Comparison of ENCODE assay signal across 10 mouse cellular contexts in the genomic region with DNA sequence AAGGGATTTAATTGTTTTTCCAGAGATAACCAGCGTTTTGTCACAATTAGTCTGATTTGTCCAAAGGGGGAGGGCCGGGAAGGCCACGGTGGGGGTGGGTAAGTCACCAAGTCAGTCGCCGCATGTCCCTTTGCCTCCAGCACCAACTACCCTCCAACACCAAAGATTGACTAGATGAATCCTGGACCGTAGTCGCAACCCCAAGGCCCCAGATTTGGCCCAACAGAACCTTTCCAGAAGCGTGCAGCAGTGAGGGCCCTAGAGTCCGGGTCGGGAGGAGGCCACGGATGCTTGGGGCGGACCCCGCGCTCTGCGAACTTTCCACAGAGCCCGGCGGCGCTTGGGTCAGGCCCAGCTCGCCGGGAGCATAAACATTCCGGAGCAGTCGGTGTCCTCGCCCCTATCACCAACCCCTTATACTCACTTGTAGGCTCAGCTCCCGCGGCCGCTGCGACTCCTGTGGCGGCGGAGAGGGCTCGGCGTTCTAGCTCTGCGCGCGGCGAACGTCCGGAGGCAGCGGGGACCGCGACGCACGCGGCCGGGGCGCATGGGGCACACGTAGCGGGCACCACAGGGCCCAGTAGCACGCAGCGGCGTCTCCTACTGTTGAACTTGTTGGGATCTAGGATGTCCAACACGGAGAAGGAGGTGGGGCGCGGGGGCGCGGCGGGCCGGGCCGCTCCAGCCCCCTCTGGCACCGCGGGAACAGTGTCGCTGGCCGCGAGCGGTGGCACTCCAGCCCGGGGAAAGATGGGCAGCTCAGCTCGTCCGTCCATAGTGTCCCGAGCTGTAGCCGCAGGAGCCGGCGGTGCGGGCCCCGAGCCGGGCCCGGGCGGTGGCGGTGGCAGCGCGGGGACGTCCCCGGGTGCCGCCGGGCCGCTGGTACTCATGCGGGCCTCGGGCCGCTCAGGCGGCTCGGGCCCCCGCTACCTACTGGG. TPM values are rescaled to one million over a fixed set of nuclear protein-coding genes. Genes with fewer than 3 reads are reported as not detected.
DNase-seq lines count a peak whose midpoint lies in the region; ATAC-seq and TF ChIP-seq lines count a peak whose summit lies in the region.
"Had no signal": no experiment of that assay in that cellular context is flagged by ENCODE, and none has a peak within 500 bp of the region (broad histone marks: within the 10 kb centered on the region; RNA-seq: fewer than 3 reads in every experiment).

A gene (minus strand): TSS at position 776 of the 938 bp plus-strand sequence.

- H3K4me1 ChIP-seq in embryonic facial prominence, embryonic 12.5 days = peaks cover 29% of the 10 kb centered on the region
- H3K4me1 ChIP-seq in intestine, embryonic 16.5 days (ENCODE audit: control insufficient read depth, insufficient read depth, low read length) = peaks cover 18% of the 10 kb centered on the region
- peaks cover 46% of the 10 kb centered on the region for H3K4me1 ChIP-seq in neural tube, embryonic 15.5 days

- WGBS in embryonic facial prominence, embryonic 12.5 days = 2% methylated on average over 90 of the region's 90 CpGs
- WGBS in intestine, embryonic 16.5 days = 1% methylated on average over 88 of the region's 90 CpGs
- WGBS in neural tube, embryonic 15.5 days = under 1% methylated on average over 89 of the region's 90 CpGs

- no peak for TF ChIP-seq CTCF in left cerebral cortex, adult 2 months (IDR thresholded peaks at IDR 0.05)

- peak within 1 kb of the TSS; percentile 19; the same call in 1 of the 2 replicates for H3K4me3 ChIP-seq in left cerebral cortex, adult 2 months
- H3K4me3 ChIP-seq in embryonic facial prominence, embryonic 12.5 days = peak within 1 kb of the TSS; percentile 28
- H3K4me3 ChIP-seq in intestine, embryonic 16.5 days (ENCODE audit: low read length) = peak within 1 kb of the TSS; percentile 18
- peak within 1 kb of the TSS; percentile 29 for H3K4me3 ChIP-seq in neural tube, embryonic 15.5 days (replicated peaks)

- no peak for DNase-seq in left cerebral cortex, adult 2 months (ENCODE audit: extremely low spot score in 1 of 2, low spot score in 2 of 2)
- no peak for DNase-seq in left cerebral cortex, postnatal 14 days (ENCODE audit: low spot score in 2 of 2)
- no peak for DNase-seq in left cerebral cortex, adult 11 months (ENCODE audit: low spot score)

- no peaks in the 10 kb centered on the region for H3K36me3 ChIP-seq in embryonic facial prominence, embryonic 12.5 days
- no peaks in the 10 kb centered on the region for H3K36me3 ChIP-seq in intestine, embryonic 16.5 days (ENCODE audit: control insufficient read depth, insufficient read depth, low read length)
- no peaks in the 10 kb centered on the region for H3K36me3 ChIP-seq in neural tube, embryonic 15.5 days

- intact Hi-C loops in left cerebral cortex, adult 2 months (cut with DNase I) = no loop called here
- intact Hi-C loops in left cerebral cortex, postnatal 14 days (cut with DNase I) = no loop called here

- H3K27me3 ChIP-seq in embryonic facial prominence, embryonic 12.5 days = peaks cover 99% of the 10 kb centered on the region
- H3K27me3 ChIP-seq in intestine, embryonic 16.5 days (replicated peaks; ENCODE audit: control insufficient read depth, insufficient read depth, low read length) = peaks cover 95% of the 10 kb centered on the region
- peaks cover 97% of the 10 kb centered on the region for H3K27me3 ChIP-seq in neural tube, embryonic 15.5 days (replicated peaks)

- ATAC-seq in embryonic facial prominence, embryonic 12.5 days (ENCODE audit: insufficient number of reproducible peaks, insufficient read depth, low FRiP score, low TSS enrichment) = no peak
- no peak for ATAC-seq in intestine, embryonic 16.5 days
- ATAC-seq in neural tube, embryonic 15.5 days (ENCODE audit: low FRiP score) = no peak
- no peak for ATAC-seq in megakaryocyte-erythroid progenitor cell, adult 5-6 weeks (replicated peaks; ENCODE audit: low FRiP score, low TSS enrichment, poor library complexity, severe bottlenecking)
- no peak for ATAC-seq in granulocyte monocyte progenitor cell, adult 5-6 weeks (replicated peaks; ENCODE audit: poor library complexity, severe bottlenecking)

- no peak within 1 kb of the TSS for H3K27ac ChIP-seq in left cerebral cortex, adult 2 months
- no peak within 1 kb of the TSS for H3K27ac ChIP-seq in embryonic facial prominence, embryonic 12.5 days
- H3K27ac ChIP-seq in intestine, embryonic 16.5 days (ENCODE audit: low read length) = no peak within 1 kb of the TSS
- H3K27ac ChIP-seq in neural tube, embryonic 15.5 days (replicated peaks) = no peak within 1 kb of the TSS

- 0 out of 2 replicates have a peak within 1 kb of the TSS, but pooled peaks have one; percentile 9 for H3K9ac ChIP-seq in embryonic facial prominence, embryonic 12.5 days
- H3K9ac ChIP-seq in intestine, embryonic 16.5 days (ENCODE audit: low read depth, low read length) = no peak within 1 kb of the TSS
- 0 out of 2 replicates have a peak within 1 kb of the TSS, but pooled peaks have one; percentile 7 for H3K9ac ChIP-seq in neural tube, embryonic 15.5 days (replicated peaks)

- H3K4me2 ChIP-seq in embryonic facial prominence, embryonic 12.5 days (replicated peaks) = peak within 1 kb of the TSS; percentile 44
- no peak within 1 kb of the TSS for H3K4me2 ChIP-seq in intestine, embryonic 16.5 days (ENCODE audit: low read depth, low read length)
- H3K4me2 ChIP-seq in neural tube, embryonic 15.5 days = peak within 1 kb of the TSS; percentile 50

- no peaks in the 10 kb centered on the region for H3K9me3 ChIP-seq in embryonic facial prominence, embryonic 12.5 days
- H3K9me3 ChIP-seq in intestine, embryonic 16.5 days (ENCODE audit: control insufficient read depth, low read length) = no peaks in the 10 kb centered on the region
- no peaks in the 10 kb centered on the region for H3K9me3 ChIP-seq in neural tube, embryonic 15.5 days (replicated peaks)

RNA-seq across cellular contexts. Expression of the gene that starts here (rescaled TPM):
- not detected for total RNA-seq in left cerebral cortex, adult 2 months (2021)
- not detected for total RNA-seq in left cerebral cortex, postnatal 14 days (2021)
- polyA plus RNA-seq in embryonic facial prominence, embryonic 12.5 days (2016; fragmentation: Nextera tagmentation; extraction: Ambion mirVana) = not detected in 2 replicates
- polyA plus RNA-seq in intestine, embryonic 16.5 days (2015; fragmentation: Nextera tagmentation; extraction: Ambion mirVana) = not detected in 2 replicates
- polyA plus RNA-seq in neural tube, embryonic 15.5 days (2015; fragmentation: Nextera tagmentation; extraction: Ambion mirVana) = 0.40 and 0.79 TPM in 2 replicates
- total RNA-seq in megakaryocyte-erythroid progenitor cell, adult 5-6 weeks (2014; fragmentation: Nextera tagmentation) = not detected in 2 replicates
- not detected in 2 replicates for total RNA-seq in megakaryocyte-erythroid progenitor cell, adult 5-6 weeks (2017)
- total RNA-seq in granulocyte monocyte progenitor cell, adult 5-6 weeks (2014; fragmentation: Nextera tagmentation) = 0.60 TPM in 1 of 2 replicates, not detected in the other
- not detected in 2 replicates for total RNA-seq in granulocyte monocyte progenitor cell, adult 5-6 weeks (2017)
- total RNA-seq: adrenal gland, adult 18-20 months had no signal
- polyA plus RNA-seq: small intestine, adult 2 months had no signal
